Mouse (Mus musculus): ENCODE results near the gene Sh2d1b1.
A peak's percentile ranks its signal among the peaks of the same experiment; 100 is the strongest.
"Not testable (repeated sequence)": the region's sequence is repeated elsewhere in the genome, so short reads cannot be mapped to it uniquely, and the experiment has no call there.

The Sh2d1b1 gene

DNA sequence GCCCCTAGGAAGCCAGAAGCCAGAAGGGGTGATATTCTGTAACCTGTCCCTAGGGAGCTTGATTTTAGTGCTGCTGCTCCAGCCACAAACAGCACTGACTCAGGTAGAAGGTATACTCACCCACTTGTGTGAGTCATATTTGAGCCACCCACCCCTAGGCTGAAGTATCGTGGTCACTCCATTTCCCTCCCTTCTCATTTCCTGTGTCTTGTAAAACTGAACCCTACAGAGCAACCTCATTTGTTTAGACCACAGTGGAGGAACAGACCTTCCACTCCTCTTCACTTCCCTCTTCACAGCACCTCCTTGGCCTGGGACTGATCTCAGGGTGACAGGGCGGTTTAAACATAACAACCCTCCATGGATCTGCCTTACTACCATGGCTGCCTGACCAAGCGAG lies at the start of gene Sh2d1b1:
Sh2d1b1 (plus strand) TSS at position 305 of the 400 bp plus-strand sequence.
- DNase-seq = no peak

- DNase-seq = not testable (repeated sequence)
Observed at GRCm38 (mm10) chr1:170232688-170233087, 44.4 kb upstream of the Sh2d1b1 start, which contains the start of gene Sh2d1b2. TSS of gene Sh2d1b2 (plus strand) at chr1:170232749.

DNA sequence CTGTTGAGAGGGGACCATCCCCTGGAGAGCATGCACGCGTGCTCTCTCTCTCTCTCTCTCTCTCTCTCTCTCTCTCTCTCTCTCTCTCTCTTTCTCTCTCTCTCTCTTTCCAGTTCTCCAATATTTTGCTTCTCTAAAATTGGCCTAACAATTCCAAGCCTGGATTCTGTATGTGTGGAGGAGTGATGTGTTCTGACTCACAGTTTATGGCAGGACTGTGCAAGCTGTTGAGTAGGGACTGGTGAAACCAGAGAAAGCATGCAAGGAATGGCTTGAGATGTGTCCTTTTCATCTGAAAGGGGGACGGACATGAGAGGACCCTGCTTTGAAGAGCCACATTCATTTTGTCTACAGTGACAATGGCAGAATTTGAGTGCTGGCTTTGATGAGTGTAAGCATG lies 32.1 kb upstream of the Sh2d1b1 start:
- no peak for DNase-seq

- no peak for DNase-seq
Observed at GRCm38 (mm10) chr1:170254893-170255559, 22.1 kb upstream of the Sh2d1b1 start.

GRCm38 (mm10) chr1:170255560-170255910 lies 21.6 kb upstream of the Sh2d1b1 start:
- DNase-seq = peak; percentile 90

- DNase-seq = no peak
Observed at GRCm38 (mm10) chr1:170270281-170270680, 6.8 kb upstream of the Sh2d1b1 start.

DNA sequence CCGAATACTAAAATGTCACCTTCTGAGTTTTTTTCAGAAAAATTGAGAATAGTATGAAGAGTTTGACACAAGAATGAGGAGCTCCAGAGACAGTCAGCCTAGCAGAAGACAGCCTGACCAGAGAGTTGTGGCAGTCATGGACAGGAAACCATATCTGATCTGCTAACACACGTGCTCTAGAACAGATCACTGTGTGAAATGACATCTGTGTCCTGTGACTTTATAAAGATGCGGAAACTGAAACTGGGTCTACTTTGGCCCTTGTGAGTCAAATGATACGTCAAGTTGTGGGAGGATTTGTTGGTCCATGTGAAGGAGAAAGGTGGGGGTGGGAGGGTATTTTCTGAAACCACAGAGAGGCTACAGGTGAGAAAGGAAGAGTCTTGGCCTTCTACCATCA lies 6.4 kb upstream of the Sh2d1b1 start:
- DNase-seq = no peak

DNA sequence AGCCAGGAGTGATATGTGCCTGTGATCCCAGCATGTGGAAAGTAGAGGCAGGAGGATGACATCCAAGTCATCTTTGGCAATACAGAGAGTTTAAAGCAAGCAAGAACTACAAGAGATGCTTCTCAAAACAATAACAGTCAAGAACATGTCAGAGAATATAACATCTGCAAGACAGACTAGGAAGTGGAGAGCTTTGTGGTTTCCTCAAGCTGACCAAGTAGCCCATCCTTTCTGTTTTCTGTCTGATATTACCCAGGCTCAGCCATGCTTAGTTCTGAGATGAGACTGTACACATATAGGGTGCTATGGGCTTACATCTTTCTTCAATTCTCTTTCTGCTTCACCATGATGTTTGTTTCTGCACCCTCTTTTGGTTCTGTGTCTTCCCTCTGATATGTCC lies 3.9 kb upstream of the Sh2d1b1 start:
- DNase-seq = no peak

GRCm38 (mm10) chr1:170282415-170283129 lies 5.5 kb downstream of the Sh2d1b1 start:
- DNase-seq = no peak

GRCm38 (mm10) chr1:170292239-170292951 lies 15.3 kb downstream of the Sh2d1b1 start:
- peak; percentile 23 for DNase-seq

DNA sequence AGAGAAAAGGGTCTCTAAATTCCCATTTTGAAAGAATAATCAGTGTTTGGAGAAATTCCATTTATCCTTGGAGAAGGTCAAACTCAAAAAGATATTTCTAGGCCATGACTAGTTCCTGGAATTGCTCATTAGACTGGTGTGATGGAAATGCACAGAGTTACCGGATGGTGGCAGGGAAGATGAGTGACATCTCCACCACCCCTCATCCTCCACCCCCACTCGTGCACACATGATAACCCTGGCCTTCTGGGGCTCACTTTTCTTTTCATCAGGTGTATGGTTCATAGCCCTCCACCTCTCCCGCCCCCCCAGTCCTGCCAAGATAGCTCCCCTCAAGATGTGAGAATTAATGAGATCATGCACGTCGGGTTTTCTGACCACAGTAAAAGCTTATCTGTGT lies 16.1 kb downstream of the Sh2d1b1 start:
- DNase-seq = no peak

DNA sequence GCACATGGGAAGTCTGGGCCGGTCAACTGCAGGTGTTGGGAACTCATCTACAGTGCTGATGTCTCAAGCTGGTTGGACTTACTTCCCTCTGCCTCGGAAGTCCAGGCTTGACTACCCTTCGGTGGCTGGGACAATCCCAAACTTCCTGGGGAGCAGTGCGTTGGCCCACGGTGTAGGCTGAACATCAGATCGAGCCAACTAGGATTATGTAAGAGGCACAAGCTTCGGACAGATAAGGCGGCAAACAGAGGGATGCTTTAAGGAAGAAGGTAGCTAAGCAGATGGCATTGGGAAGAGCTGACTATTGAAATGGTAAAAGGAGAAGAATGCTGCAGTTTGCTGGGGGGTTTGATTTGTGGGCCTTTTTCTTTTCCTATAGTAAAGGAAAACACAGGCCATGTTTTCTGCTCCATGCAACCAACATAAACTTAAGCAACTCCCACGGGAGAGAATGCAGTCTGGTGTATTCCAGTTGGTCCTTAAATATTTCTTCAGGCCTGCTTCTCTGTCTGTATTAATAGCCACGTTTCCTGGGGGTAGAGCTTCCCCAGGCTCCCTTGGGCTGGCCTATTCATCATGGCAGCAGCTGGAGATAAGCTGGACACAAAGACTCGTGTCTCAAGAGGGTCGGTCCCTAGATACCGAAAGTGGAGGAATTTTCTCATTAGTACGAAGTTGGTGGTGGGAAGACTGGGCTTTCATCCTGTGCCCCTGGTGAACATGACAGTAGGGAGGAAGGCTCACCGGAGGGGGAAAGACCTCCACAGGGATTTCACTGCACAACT lies 17.9 kb downstream of the Sh2d1b1 start:
- DNase-seq = no peak

DNA sequence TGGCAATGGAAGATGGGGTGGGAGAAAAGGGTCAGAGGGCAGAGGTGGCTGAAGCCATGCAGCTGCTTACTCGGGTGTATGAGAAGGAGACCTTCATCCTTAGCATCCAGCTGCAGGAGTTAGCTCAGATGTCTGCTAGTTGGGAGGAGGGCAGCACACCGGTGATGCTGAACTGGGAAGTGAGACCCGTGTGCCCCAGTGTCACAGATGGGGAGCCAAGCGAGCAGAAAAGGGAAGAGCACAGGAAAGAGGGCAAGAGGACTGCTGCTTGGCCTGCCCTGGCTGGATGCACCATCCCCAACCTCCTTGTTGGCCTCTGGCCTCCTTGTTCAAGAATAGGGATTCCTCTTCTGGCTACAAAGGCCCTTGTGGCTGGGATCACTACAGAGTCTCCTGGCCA lies 22.4 kb downstream of the Sh2d1b1 start:
- no peak for DNase-seq

GRCm38 (mm10) chr1:170301686-170302085 lies 24.6 kb downstream of the Sh2d1b1 start:
- no peak for DNase-seq

- DNase-seq = no peak
Observed at GRCm38 (mm10) chr1:170302456-170302855, 25.3 kb downstream of the Sh2d1b1 start.

DNA sequence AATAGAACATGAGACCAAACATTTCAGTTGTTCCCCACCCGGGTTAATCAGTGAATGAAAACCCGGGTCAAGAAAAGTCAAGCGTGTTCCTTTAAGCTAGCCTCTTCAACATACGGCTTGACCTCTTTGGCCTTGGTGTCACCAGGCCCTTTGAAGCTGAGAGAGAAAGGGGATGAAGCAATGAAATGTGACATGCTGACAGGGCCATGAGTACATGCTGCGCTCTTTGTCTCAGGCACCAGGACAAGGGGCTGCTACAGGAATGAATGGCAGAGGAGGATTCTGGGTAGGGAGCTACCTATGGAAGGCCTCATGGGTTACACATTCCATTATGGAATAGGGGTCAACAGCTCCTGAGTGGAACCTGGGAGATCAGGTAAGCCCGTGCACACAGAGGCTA lies 26.0 kb downstream of the Sh2d1b1 start:
- no peak for DNase-seq

GRCm38 (mm10) chr1:170305002-170305401 lies 27.9 kb downstream of the Sh2d1b1 start:
- no peak for DNase-seq

- DNase-seq = no peak
Observed at GRCm38 (mm10) chr1:170306232-170306631, 29.1 kb downstream of the Sh2d1b1 start, which contains the start of gene Gm7694. TSS of gene Gm7694 (minus strand) at chr1:170306332.

- DNase-seq = no peak
Observed at GRCm38 (mm10) chr1:170308503-170308902, 31.4 kb downstream of the Sh2d1b1 start, which contains the start of gene Spata46. TSS of gene Spata46 (plus strand) at chr1:170308803.

DNA sequence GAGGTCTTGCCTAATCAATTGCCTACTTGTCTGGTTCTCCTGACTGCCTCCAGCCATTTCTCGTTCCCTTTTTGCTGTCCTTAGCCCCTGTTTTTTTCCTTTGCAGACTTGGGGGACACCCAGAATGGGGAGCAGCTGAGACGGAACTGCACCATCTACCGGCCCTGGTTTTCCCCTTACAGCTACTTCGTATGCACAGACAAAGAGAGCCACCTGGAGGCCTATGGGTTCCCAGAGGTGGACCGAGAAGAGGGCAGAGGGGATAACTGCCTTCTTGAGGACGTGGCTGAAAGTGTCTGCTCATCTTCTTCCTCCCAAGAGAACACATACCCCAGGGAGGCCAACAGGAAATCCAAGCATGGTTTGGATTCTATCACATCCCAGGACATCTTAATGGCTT lies 34.3 kb downstream of the Sh2d1b1 start:
- DNase-seq = no peak

DNA sequence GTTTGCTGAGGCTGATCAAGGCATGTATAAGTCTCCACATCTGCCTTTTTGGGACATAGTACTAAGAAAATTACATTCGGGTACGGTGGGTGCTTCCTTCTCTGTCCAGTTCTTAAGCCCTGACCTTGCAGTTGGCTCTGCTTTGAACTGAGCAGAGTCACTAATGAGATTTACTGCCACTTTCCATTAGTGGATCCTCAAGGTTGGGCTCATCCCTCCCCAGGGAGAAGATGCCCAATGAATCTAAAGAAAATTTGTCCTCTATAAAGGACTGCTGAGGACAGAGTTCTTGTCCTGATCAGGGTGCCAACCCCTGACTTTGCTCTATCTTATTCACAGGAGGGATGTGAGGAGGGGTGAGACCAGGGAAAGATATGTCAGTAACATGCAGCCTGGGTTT lies 44.9 kb downstream of the Sh2d1b1 start:
- DNase-seq = no peak

DNA sequence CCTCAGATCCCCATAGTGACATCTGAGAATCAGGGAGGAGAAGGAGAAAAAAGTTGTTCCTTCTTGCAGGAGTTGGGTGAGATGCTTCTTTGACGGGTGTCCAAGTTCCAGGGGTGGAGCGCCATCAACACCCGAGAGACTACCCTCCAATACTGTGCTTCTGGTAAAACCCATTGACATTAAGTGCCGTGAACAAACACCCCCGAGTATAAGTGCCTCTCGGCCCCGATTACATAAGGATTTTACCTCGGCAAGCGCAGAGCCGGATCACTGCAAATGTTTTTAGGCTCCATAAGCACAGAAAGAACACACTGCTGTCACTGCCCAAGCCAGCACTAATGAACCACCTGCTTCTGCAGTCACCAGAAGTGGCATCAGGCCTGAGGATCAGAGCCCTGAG lies 45.9 kb downstream of the Sh2d1b1 start:
- no peak for DNase-seq

DNA sequence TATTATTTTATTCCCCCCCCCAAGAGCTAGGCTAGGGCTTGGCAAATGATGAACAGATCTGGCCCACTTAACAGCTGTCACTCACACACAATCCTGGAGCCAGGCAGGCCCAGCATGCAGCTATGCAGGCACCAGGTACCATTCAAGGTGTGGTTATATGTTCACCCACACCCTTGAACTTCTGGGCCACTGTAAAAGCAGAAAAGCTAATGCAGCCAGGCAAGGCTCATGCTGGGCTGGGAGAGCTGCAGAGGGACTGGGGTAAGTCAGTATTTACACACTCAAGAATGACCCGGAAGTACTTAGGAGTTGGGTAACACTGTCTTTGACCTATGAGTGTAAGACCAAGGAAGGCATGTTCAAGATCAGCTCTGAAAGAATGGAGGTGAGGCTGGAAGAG lies 47.2 kb downstream of the Sh2d1b1 start:
- no peak for DNase-seq

All from cerebellum, adult 11-12 months (tissue).